Mouse (Mus musculus) testis, adult 2 months (tissue): ENCODE data around the gene Sp4. TPM values are rescaled to one million over a fixed set of nuclear protein-coding genes. Genes with fewer than 3 reads are reported as not detected.

Source experiments
- H3K27ac ChIP-seq: fragments of 200-500 bp; 2 replicates; pipeline ENCODE4 v1.5.1; 2012; ENCODE audit warnings: low read depth, low read length; ENCODE audit not compliant: control insufficient read depth, insufficient read depth
- H3K27me3 ChIP-seq: fragments of 200-500 bp; 2 replicates; pipeline ENCODE4 v1.6.1; 2012; ENCODE audit warnings: mild to moderate bottlenecking, low read length, moderate library complexity; ENCODE audit not compliant: control insufficient read depth, insufficient read depth
- H3K36me3 ChIP-seq: fragments of 200-500 bp; 2 replicates; pipeline ENCODE4 v1.6.1; 2012; ENCODE audit warnings: mild to moderate bottlenecking, low read length; ENCODE audit not compliant: control insufficient read depth, insufficient read depth
- H3K4me1 ChIP-seq: fragments of 200-500 bp; 2 replicates; pipeline ENCODE4 v1.6.1; 2012; ENCODE audit warnings: low read length; ENCODE audit not compliant: control insufficient read depth, insufficient read depth
- H3K4me3 ChIP-seq: fragments of 200-500 bp; 2 replicates; pipeline ENCODE4 v1.5.1; 2012; ENCODE audit warnings: low read depth, mild to moderate bottlenecking, low read length, moderate library complexity, mixed read lengths; ENCODE audit not compliant: control insufficient read depth
- CTCF ChIP-seq: fragments of 200-500 bp; IDR thresholded peaks from 2 replicates; pipeline ENCODE4 v1.5.1; 2012; ENCODE audit warnings: low read depth, mild to moderate bottlenecking, inconsistent platforms, low read length, moderate library complexity; ENCODE audit not compliant: control insufficient read depth, insufficient read depth, insufficient replicate concordance
- POLR2A ChIP-seq: fragments of 200-500 bp; IDR thresholded peaks from 2 replicates; pipeline ENCODE4 v1.6.1; 2012; ENCODE audit warnings: low read depth, mild to moderate bottlenecking, inconsistent platforms, low read length, moderate library complexity; ENCODE audit not compliant: control insufficient read depth
- polyA plus RNA-seq: library from polyadenylated mRNA; depleted of rRNA; stranded (reverse); fragments of >200 nt; gene quantifications from 2 replicates; pipeline ENCODE4 v1.2.3, GENCODE M21; 2012

The Sp4 gene
- polyA plus RNA-seq, 1 experiment = 2.0 TPM

GRCm38 (mm10) chr12:118299956-118300355, 1.3 kb downstream of the Sp4 start:
- TF ChIP-seq POLR2A (no peak), CTCF (no peak)
- Histone ChIP-seq H3K36me3 (no peaks in the 10 kb centered on the region), H3K27me3 (no peaks in the 10 kb centered on the region), H3K4me1 (no peaks in the 10 kb centered on the region; the same call in 1 of the 2 replicates), H3K4me3 (no peak overlapping the region), H3K27ac (no peak overlapping the region)

- Histone ChIP-seq H3K4me3 (no peak overlapping the region), H3K27me3 (no peaks in the 10 kb centered on the region), H3K36me3 (no peaks in the 10 kb centered on the region), H3K27ac (no peak overlapping the region), H3K4me1 (no peaks in the 10 kb centered on the region; the same call in 1 of the 2 replicates)
- TF ChIP-seq CTCF (no peak), POLR2A (no peak)
Measured at GRCm38 (mm10) chr12:118299172-118299571, 2.1 kb downstream of the Sp4 start.

DNA sequence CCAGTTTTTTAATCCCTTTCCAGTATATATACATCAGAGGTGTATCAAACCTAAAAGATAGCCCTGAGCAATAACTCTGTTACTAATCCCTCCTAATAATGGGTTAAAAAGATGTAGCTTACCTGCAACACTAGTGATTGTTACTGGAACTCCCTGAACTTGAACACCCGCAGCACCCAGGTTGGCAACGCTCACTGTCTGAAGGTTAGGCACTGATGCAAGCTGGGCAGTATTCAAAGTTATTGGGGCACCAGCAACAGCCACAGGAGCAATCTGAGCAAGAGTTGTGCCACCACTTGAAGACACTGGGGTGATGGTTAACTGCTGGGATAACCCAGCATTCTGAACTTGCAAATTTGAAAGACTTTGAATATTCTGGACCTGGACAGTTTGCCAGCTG, 2.7 kb downstream of the Sp4 start:
- TF ChIP-seq CTCF = no peak
- no peak for TF ChIP-seq POLR2A
- no peak overlapping the region for H3K4me3 ChIP-seq
- no peaks in the 10 kb centered on the region; the same call in 1 of the 2 replicates for H3K4me1 ChIP-seq

DNA sequence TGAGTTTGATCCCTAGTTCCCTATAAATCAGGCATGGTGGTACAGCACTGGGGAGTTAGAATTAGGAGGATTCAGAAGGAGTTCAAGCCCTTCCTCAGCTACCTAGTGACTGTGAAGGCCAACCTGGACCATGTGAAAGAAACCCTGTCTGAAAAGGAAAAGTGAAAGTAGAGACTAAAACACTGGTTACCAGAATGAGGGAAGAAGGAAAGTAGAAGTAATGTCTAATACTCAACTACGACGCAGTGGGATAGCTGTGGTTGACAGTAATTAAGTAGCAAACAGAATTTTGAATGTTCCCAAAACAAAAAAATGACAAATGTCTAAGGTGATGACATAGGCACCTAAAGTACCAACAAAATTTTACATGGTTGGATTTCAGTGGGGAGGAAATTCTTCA, 5.0 kb downstream of the Sp4 start:
- Histone ChIP-seq H3K4me1 (no peaks in the 10 kb centered on the region), H3K27me3 (no peaks in the 10 kb centered on the region), H3K4me3 (no peak overlapping the region), H3K27ac (no peak overlapping the region), H3K36me3 (no peaks in the 10 kb centered on the region)
- TF ChIP-seq POLR2A (no peak), CTCF (no peak)

More for the DNA sequence above, 2.7 kb downstream of the Sp4 start:
- Histone ChIP-seq H3K27ac (no peak overlapping the region), H3K27me3 (no peaks in the 10 kb centered on the region), H3K36me3 (no peaks in the 10 kb centered on the region)

- Histone ChIP-seq H3K4me1 (no peaks in the 10 kb centered on the region), H3K36me3 (no peaks in the 10 kb centered on the region), H3K27me3 (no peaks in the 10 kb centered on the region), H3K27ac (no peak overlapping the region), H3K4me3 (no peak overlapping the region)
- TF ChIP-seq CTCF (no peak), POLR2A (no peak)
Measured at GRCm38 (mm10) chr12:118295793-118296192, 5.4 kb downstream of the Sp4 start.

- no peak for TF ChIP-seq CTCF
- TF ChIP-seq POLR2A = no peak
- H3K4me3 ChIP-seq = no peak overlapping the region
- H3K27me3 ChIP-seq = no peaks in the 10 kb centered on the region
- no peaks in the 10 kb centered on the region for H3K36me3 ChIP-seq
- no peaks in the 10 kb centered on the region for H3K4me1 ChIP-seq
- no peak overlapping the region for H3K27ac ChIP-seq
Measured at GRCm38 (mm10) chr12:118288947-118289346, 12.3 kb downstream of the Sp4 start.

DNA sequence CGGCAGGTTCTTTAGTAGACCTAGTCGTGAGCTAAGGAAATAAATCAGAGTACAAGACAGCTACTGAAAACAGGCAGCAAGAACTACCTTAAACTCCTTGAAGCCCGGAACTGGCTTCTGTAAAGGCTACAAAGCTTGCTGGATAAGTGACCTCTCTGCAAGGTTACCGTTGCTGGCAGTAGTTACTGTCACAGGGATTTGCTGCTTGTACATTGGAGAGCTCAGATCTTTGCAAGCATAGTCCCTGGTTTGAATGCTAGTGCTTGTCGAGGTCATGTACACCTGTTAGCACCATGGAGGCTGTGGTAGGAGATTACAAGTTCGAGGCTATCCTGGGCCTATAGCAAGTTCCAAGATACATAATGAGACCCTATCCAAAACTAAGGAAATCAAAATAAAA, 16.1 kb downstream of the Sp4 start:
- Histone ChIP-seq H3K4me1 (no peaks in the 10 kb centered on the region), H3K27me3 (no peaks in the 10 kb centered on the region), H3K27ac (no peak overlapping the region), H3K36me3 (no peaks in the 10 kb centered on the region), H3K4me3 (no peak overlapping the region)
- no peak for TF ChIP-seq CTCF
- no peak for TF ChIP-seq POLR2A

DNA sequence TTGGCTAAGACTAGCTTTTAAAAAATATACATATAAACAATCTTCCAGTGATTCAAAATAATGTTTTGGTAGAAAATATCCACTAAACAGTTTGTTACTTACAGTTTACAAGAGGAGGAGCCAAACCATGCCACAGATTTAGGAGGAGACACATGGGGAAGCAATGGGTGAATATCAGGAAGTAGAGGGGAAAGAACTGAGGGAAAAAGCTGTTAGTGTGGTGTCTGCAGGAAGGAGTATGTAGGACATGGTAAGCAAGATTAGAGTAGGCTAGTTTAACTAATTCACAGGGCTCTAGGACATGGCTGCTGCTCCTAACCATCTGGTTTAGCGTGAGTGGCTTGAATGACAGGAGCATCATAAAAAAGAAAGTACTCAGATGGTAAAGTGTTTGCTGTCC, 19.3 kb downstream of the Sp4 start:
- Histone ChIP-seq H3K27ac (no peak overlapping the region), H3K36me3 (no peaks in the 10 kb centered on the region), H3K27me3 (no peaks in the 10 kb centered on the region), H3K4me1 (no peaks in the 10 kb centered on the region), H3K4me3 (no peak overlapping the region)
- TF ChIP-seq CTCF (no peak), POLR2A (no peak)
